Mouse (Mus musculus) erythroblast, adult 5-6 weeks (primary cell): ENCODE data around the gene Eln. TPM values are rescaled to one million over a fixed set of nuclear protein-coding genes. Genes with fewer than 3 reads are reported as not detected.

ENCODE experiments used
- ATAC-seq: replicated peaks from 2 replicates; pipeline ENCODE4 v1.8.0; 2016; ENCODE audit warnings: moderate number of reproducible peaks, mild to moderate bottlenecking, moderate TSS enrichment, inconsistent platforms; ENCODE audit not compliant: poor library complexity, low FRiP score, severe bottlenecking
- total RNA-seq, 2 experiments: library from RNA; stranded (forward) in 1 of 2; stranded (reverse) in 1 of 2; fragments of 150-400 nt in 1 of 2; fragments of 200-764, 138-1000 nt in 1 of 2; gene quantifications; 2 replicates each; pipeline versions ENCODE4 v1.2.3 to v1.2.4; 2015 to 2017; ENCODE audit warnings: low replicate concordance in 2 of 2

The Eln gene
- total RNA-seq, 2 experiments from 2014 or later: not detected

DNA sequence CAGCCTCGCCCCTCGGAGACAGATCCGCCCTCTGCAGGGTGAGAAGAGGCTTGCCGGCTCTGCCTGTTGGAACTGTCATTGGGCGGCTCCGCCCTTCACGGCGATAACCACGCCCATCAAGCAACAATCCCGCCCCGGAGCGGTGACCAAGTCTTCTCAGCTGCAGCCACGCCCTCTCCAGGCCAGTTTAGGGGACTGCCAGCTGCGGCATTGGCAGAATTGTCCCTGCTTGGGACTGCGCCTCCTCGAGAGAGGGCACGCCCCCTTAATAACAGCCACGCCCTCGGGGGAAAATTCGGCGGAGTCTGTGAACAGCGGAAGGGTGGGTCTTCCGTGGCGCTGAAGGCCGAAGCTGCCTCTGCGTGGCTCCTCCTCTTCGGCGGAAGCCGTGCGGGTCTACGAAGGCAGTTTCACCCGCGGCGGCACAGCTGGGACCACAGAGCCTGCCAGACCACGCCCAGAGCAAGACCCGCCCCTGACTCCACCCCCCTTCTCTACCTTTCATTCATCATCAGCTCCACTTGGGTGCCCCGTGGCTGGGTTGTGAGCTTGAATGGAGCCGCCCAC, 58.3 kb downstream of the Eln start:
- ATAC-seq: peak; percentile 95

DNA sequence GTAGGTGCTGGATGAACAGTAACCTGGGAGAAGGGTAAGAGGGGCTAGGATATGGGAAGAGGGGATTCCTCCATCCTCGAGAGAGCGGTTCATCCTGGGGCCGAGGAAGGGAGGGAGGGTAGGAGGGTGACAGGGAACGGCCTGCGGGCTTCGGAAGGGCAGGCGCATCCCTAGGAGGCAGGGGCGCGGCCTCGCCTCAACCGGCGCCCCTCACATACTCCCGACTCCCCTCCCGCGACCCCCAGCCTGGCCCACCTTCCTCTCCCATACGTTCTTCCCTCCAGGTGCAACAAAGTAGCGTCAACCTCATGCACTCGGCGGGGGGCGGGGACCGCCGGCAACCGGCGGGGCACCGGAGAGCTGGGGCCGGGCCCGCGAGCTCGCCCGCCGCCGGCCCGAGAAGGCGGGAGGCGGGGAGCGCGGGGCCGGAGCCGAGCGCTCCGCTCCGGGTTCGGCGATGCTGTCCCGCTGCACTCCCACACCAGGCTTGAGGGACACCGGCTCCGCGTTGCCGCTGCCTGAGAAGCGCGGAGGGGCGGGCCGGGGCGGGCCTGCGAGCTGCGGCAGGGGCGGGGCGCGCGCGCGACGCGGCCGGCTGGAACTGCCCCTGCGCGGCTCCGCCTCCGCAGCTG, 58.9 kb downstream of the Eln start, which contains the start of gene Limk1:
Gene Limk1 (minus strand): TSS at position 513 of the 632 bp plus-strand sequence.
- ATAC-seq: no peak

GRCm38 (mm10) chr5:134687187-134687586, 59.9 kb downstream of the Eln start:
- ATAC-seq: no peak

- no peak for ATAC-seq
These were observed 60.6 kb downstream of the Eln start for GRCm38 (mm10) chr5:134686541-134686940.

- no peak for ATAC-seq
These were observed 62.7 kb downstream of the Eln start for GRCm38 (mm10) chr5:134684398-134684797.

GRCm38 (mm10) chr5:134683813-134684212, 63.3 kb downstream of the Eln start:
- ATAC-seq: no peak

GRCm38 (mm10) chr5:134680238-134680637, 66.9 kb downstream of the Eln start:
- no peak for ATAC-seq

DNA sequence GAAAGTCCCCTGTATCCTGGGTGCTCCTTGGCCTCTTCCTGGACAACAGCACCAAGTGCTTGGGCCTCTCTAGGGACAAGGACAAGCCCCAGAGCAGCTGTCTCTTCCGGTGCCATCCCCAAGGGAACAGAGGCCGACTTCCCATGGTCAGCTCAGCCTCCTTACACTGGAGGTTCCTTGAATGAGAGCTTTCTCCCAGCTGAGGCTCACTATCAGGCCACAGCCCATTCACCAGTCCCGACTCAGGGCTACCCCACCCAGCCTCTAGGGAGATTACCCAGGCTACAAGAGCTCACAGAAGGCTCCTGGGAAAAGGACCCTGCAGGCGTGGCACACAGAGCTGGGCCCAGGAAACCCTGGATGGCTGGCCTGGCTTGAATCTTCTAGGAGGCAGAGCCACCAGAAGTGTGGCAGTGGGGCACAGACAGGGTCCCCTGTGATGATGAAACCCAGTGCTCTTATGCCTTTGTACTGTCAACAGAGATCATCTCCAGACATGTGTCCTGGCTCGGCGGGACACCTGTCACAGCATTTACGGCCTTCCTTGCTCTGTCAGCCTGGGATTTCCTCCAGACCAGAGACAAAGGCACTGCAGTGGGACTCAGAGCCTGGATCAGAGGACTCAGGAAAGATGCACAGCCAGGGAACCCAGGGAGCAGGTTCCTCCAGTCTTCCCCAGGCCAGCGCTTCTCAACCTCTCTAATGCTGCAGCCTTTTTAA, 68.1 kb downstream of the Eln start:
- no peak for ATAC-seq

GRCm38 (mm10) chr5:134678031-134678430, 69.1 kb downstream of the Eln start:
- no peak for ATAC-seq

- no peak for ATAC-seq
These were observed 69.6 kb downstream of the Eln start for GRCm38 (mm10) chr5:134677491-134677890.

GRCm38 (mm10) chr5:134675956-134676759, 71.0 kb downstream of the Eln start:
- ATAC-seq: no peak

- no peak for ATAC-seq
These were observed 72.1 kb downstream of the Eln start for GRCm38 (mm10) chr5:134674977-134675376.

GRCm38 (mm10) chr5:134672611-134673010, 74.5 kb downstream of the Eln start:
- no peak for ATAC-seq

GRCm38 (mm10) chr5:134672198-134672516, 75.0 kb downstream of the Eln start:
- no peak for ATAC-seq

- no peak for ATAC-seq
These were observed 75.6 kb downstream of the Eln start for GRCm38 (mm10) chr5:134671335-134672197.

- no peak for ATAC-seq
These were observed 78.0 kb downstream of the Eln start for GRCm38 (mm10) chr5:134669001-134669708.

DNA sequence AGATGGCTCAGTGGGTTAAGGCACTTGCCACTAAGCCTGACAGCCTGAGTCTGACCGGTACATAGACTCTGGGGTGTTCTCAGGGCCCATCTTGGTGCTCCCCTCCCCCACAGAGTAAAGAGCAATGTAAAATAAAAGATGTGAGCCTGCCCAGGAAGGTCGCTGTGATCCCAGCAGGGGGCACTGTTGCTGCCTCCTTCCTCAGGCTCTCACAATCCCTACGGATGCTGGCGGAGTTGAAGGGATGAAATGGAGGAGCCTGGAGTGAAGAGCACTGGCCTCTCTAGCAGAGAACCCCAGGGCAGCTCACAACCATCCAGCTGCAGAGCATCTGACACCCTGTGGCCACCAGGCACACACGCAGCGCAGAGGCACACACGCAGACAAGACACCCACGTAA, 78.6 kb downstream of the Eln start:
- no peak for ATAC-seq

- no peak for ATAC-seq
These were observed 90.4 kb downstream of the Eln start for GRCm38 (mm10) chr5:134656708-134657107.
